ENCODE assay signal across 27 mouse cellular contexts in the genomic region with DNA sequence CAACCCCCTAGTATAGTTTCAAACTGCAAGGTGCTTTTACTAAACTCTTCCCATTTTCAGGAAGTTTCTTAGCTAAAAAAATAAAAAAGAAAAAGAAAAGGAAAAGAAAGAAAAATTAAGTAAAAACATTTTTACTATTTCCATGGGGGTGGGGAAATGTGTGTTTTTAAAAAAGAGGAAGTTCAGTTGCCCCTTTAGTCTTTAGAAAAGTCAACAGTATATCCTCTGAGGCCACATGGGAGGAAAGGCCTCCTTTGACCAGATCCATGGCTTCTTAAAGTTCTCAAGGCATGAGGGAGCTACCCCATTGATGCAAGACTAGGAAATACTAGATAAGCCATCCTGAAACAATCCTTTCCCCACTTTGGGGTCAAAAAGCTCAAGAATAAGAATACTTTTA. TPM values are rescaled to one million over a fixed set of nuclear protein-coding genes. Genes with fewer than 3 reads are reported as not detected.
DNase-seq lines count a peak whose midpoint lies in the region; ATAC-seq and TF ChIP-seq lines count a peak whose summit lies in the region.
"Had no signal": no experiment of that assay in that cellular context is flagged by ENCODE, and none has a peak within 500 bp of the region (broad histone marks: within the 10 kb centered on the region; RNA-seq: fewer than 3 reads in every experiment).

No protein-coding gene starts in this region.

- no peaks in the 10 kb centered on the region for H3K9me3 ChIP-seq in G1E (replicated peaks)
- no peaks in the 10 kb centered on the region for H3K9me3 ChIP-seq in kidney, embryonic 14.5 days (ENCODE audit: control insufficient read depth, low read length)
- H3K9me3 ChIP-seq in hindbrain, embryonic 12.5 days (replicated peaks), result no peaks in the 10 kb centered on the region
- H3K9me3 ChIP-seq: embryonic facial prominence, embryonic 12.5 days; embryonic facial prominence, embryonic 15.5 days; heart, embryonic 12.5 days; heart, embryonic 15.5 days; hindbrain, embryonic 10.5 days had no signal

- TF ChIP-seq CTCF in G1E (IDR thresholded peaks at IDR 0.05; ENCODE audit: low read depth, low read length), result no peak
- no peak for TF ChIP-seq CTCF in thymus, adult 2 months (IDR thresholded peaks at IDR 0.05; ENCODE audit: borderline replicate concordance, control insufficient read depth, extremely low read depth, insufficient read depth, low read length, poor library complexity)

- no peak overlapping the region for H3K27ac ChIP-seq in kidney, embryonic 14.5 days (ENCODE audit: low read depth, low read length)
- no peak overlapping the region for H3K27ac ChIP-seq in hindbrain, embryonic 12.5 days
- no peak overlapping the region for H3K27ac ChIP-seq in thymus, adult 2 months (ENCODE audit: control insufficient read depth, insufficient read depth, low read length)
- H3K27ac ChIP-seq: embryonic facial prominence, embryonic 12.5 days; embryonic facial prominence, embryonic 15.5 days; heart, embryonic 15.5 days; hindbrain, embryonic 10.5 days; hindbrain, embryonic 14.5 days; hindbrain, postnatal 0 days had no signal

- DNase-seq in 416B (ENCODE audit: low read depth) (peak; percentile 68), A20 (ENCODE audit: low read depth, low spot score) (peak; percentile 58), G1E (ENCODE audit: low spot score) (peak; percentile 63)
- no peak for DNase-seq in thymus, adult 2 months
- DNase-seq: adrenal gland, adult 2 months; adrenal gland, postnatal 14 days; cerebellum, adult 11 months; cerebellum, adult 2 months; cerebellum, adult 9-11 months; cerebellum, postnatal 25 days; forebrain, postnatal 0 days; gastrocnemius, postnatal 25 days; heart, adult 18-20 months; heart, postnatal 10 days; heart, postnatal 36 days had no signal

- H3K9ac ChIP-seq in kidney, embryonic 14.5 days (ENCODE audit: low read depth, low read length), result no peak overlapping the region
- H3K9ac ChIP-seq in hindbrain, embryonic 12.5 days, result no peak overlapping the region
- H3K9ac ChIP-seq: embryonic facial prominence, embryonic 12.5 days; embryonic facial prominence, embryonic 15.5 days; forebrain, postnatal 0 days; heart, embryonic 12.5 days; heart, embryonic 15.5 days; hindbrain, embryonic 14.5 days had no signal

- TF ChIP-seq POLR2A in thymus, adult 2 months (IDR thresholded peaks at IDR 0.05; ENCODE audit: control insufficient read depth, extremely low read depth, insufficient read depth, low read length, poor library complexity), result no peak

- no peak for ATAC-seq in G1E (ENCODE audit: extremely low read depth, insufficient number of reproducible peaks, low FRiP score, poor library complexity, severe bottlenecking)
- ATAC-seq in kidney, embryonic 14.5 days (ENCODE audit: low FRiP score, low TSS enrichment), result no peak
- no peak for ATAC-seq in hindbrain, embryonic 12.5 days (ENCODE audit: low FRiP score)
- ATAC-seq: CD4-positive, CD25-positive, alpha-beta regulatory T cell, adult 4 months; forebrain, embryonic 14.5 days; forebrain, postnatal 0 days; hindbrain, postnatal 0 days; inflammation-experienced regulatory T-cells, adult 6 months had no signal

- no peak overlapping the region for H3K4me2 ChIP-seq in kidney, embryonic 14.5 days (replicated peaks; ENCODE audit: low read depth, low read length)
- H3K4me2 ChIP-seq in hindbrain, embryonic 12.5 days (replicated peaks), result no peak overlapping the region
- H3K4me2 ChIP-seq: embryonic facial prominence, embryonic 12.5 days; embryonic facial prominence, embryonic 15.5 days; heart, embryonic 12.5 days; heart, embryonic 15.5 days; hindbrain, embryonic 14.5 days had no signal

- H3K27me3 ChIP-seq in G1E (ENCODE audit: insufficient read depth, low read length), result no peaks in the 10 kb centered on the region
- no peaks in the 10 kb centered on the region for H3K27me3 ChIP-seq in kidney, embryonic 14.5 days (ENCODE audit: control insufficient read depth, insufficient read depth, low read length)
- no peaks in the 10 kb centered on the region for H3K27me3 ChIP-seq in hindbrain, embryonic 12.5 days
- no peaks in the 10 kb centered on the region for H3K27me3 ChIP-seq in thymus, adult 2 months (ENCODE audit: control insufficient read depth, insufficient read depth, low read length)
- H3K27me3 ChIP-seq: embryonic facial prominence, embryonic 12.5 days; embryonic facial prominence, embryonic 15.5 days had no signal

- H3K4me1 ChIP-seq in G1E (ENCODE audit: insufficient read depth, low read depth, low read length), result peaks cover 76% of the 10 kb centered on the region
- no peaks in the 10 kb centered on the region for H3K4me1 ChIP-seq in kidney, embryonic 14.5 days (ENCODE audit: control insufficient read depth, insufficient read depth, low read length)
- H3K4me1 ChIP-seq in hindbrain, embryonic 12.5 days, result no peaks in the 10 kb centered on the region
- H3K4me1 ChIP-seq in thymus, adult 2 months (replicated peaks; ENCODE audit: control insufficient read depth, insufficient read depth, low read length), result peaks cover 14% of the 10 kb centered on the region
- H3K4me1 ChIP-seq: embryonic facial prominence, embryonic 12.5 days; embryonic facial prominence, embryonic 15.5 days; heart, embryonic 12.5 days; heart, embryonic 15.5 days; hindbrain, embryonic 10.5 days had no signal

- no peak overlapping the region; the same call in 1 of the 2 replicates for H3K4me3 ChIP-seq in G1E (ENCODE audit: low read depth, low read length)
- H3K4me3 ChIP-seq in kidney, embryonic 14.5 days (ENCODE audit: low read length), result no peak overlapping the region
- H3K4me3 ChIP-seq in hindbrain, embryonic 12.5 days, result no peak overlapping the region
- H3K4me3 ChIP-seq in thymus, adult 2 months (ENCODE audit: control insufficient read depth, insufficient read depth, low read length), result no peak overlapping the region
- H3K4me3 ChIP-seq: embryonic facial prominence, embryonic 12.5 days; embryonic facial prominence, embryonic 15.5 days; heart, embryonic 12.5 days; heart, embryonic 15.5 days; hindbrain, embryonic 10.5 days had no signal

- H3K36me3 ChIP-seq in G1E (replicated peaks), result peaks cover 94% of the 10 kb centered on the region
- peaks cover 14% of the 10 kb centered on the region for H3K36me3 ChIP-seq in kidney, embryonic 14.5 days (ENCODE audit: control insufficient read depth, insufficient read depth, low read length)
- peaks cover 9% of the 10 kb centered on the region; the same call in 1 of the 2 replicates for H3K36me3 ChIP-seq in hindbrain, embryonic 12.5 days
- H3K36me3 ChIP-seq in thymus, adult 2 months (ENCODE audit: control insufficient read depth, insufficient read depth, low read length), result peaks cover 95% of the 10 kb centered on the region
- H3K36me3 ChIP-seq: embryonic facial prominence, embryonic 15.5 days; heart, embryonic 12.5 days; heart, embryonic 15.5 days had no signal

RNA-seq across cellular contexts. Expression of a gene that starts 9.5 kb away (rescaled TPM):
- total RNA-seq in G1E (2014; fragmentation: Nextera tagmentation) (399 and 427 TPM in 2 replicates), G1E (2017) (258 and 268 TPM in 2 replicates)
- 40.0 and 49.3 TPM in 2 replicates for polyA plus RNA-seq in G1E (2012)
- polyA plus RNA-seq in kidney, embryonic 14.5 days (2014; fragmentation: Nextera tagmentation; extraction: Ambion mirVana), result 7.3 and 7.7 TPM in 2 replicates
- polyA plus RNA-seq in hindbrain, embryonic 12.5 days (2016; fragmentation: Nextera tagmentation; extraction: Ambion mirVana), result 4.6 and 5.3 TPM in 2 replicates
- polyA plus RNA-seq in thymus, adult 2 months (2012; rRNA removed), result 318 and 334 TPM in 2 replicates
- total RNA-seq: heart, postnatal 36 days had no signal
